Mouse (Mus musculus) frontal cortex, adult 2 months (tissue): ENCODE data around the gene Rab22a. TPM values are rescaled to one million over a fixed set of nuclear protein-coding genes. Genes with fewer than 3 reads are reported as not detected.
"Not testable (repeated sequence)": the region's sequence is repeated elsewhere in the genome, so short reads cannot be mapped to it uniquely, and the experiment has no call there.

ENCODE experiments used
- DNase-seq, 2 experiments: peaks; one replicate each; pipeline ENCODE4 v3.0.0; 2022; ENCODE audit warnings: low spot score in 1 of 2; ENCODE audit errors: extremely low spot score in 1 of 2
- polyA plus RNA-seq: library from polyadenylated mRNA; depleted of rRNA; stranded (reverse); fragments of >200 nt; gene quantifications from 2 replicates; pipeline ENCODE4 v1.2.3, GENCODE M21; 2012

The Rab22a gene
- polyA plus RNA-seq, 1 experiment: 16.4 TPM

- DNase-seq: no peak
Observed at GRCm38 (mm10) chr2:173714620-173715218, 55.2 kb downstream of the Rab22a start.

- DNase-seq: no peak
Observed at GRCm38 (mm10) chr2:173716966-173717365, 57.4 kb downstream of the Rab22a start.

- not testable (repeated sequence) for DNase-seq
Observed at GRCm38 (mm10) chr2:173719115-173719514, 59.6 kb downstream of the Rab22a start, which contains the start of gene 1700010B08Rik. Gene 1700010B08Rik (plus strand): TSS chr2:173719415.

- DNase-seq: no peak
Observed at GRCm38 (mm10) chr2:173722251-173722857, 62.8 kb downstream of the Rab22a start.

GRCm38 (mm10) chr2:173724382-173724781 lies 64.8 kb downstream of the Rab22a start:
- DNase-seq: no peak

- no peak for DNase-seq
Observed at GRCm38 (mm10) chr2:173724940-173725807, 65.6 kb downstream of the Rab22a start.

GRCm38 (mm10) chr2:173725819-173726218 lies 66.3 kb downstream of the Rab22a start:
- DNase-seq: no peak

GRCm38 (mm10) chr2:173730444-173730966 lies 70.9 kb downstream of the Rab22a start:
- DNase-seq: peak in 1 of 2 experiments; percentile 16

- DNase-seq: no peak
Observed at GRCm38 (mm10) chr2:173734426-173734825, 74.9 kb downstream of the Rab22a start.

GRCm38 (mm10) chr2:173737222-173737989 lies 77.8 kb downstream of the Rab22a start, which contains the start of gene Vapb:
Gene Vapb (plus strand): TSS chr2:173737511.
- DNase-seq: peak; percentile 96 to 100

GRCm38 (mm10) chr2:173738232-173738631 lies 78.7 kb downstream of the Rab22a start:
- DNase-seq: no peak

GRCm38 (mm10) chr2:173739107-173739506 lies 79.5 kb downstream of the Rab22a start:
- no peak for DNase-seq

- DNase-seq: no peak
Observed at GRCm38 (mm10) chr2:173742090-173742489, 82.5 kb downstream of the Rab22a start.

- DNase-seq: no peak
Observed at GRCm38 (mm10) chr2:173742744-173743143, 83.2 kb downstream of the Rab22a start.

- DNase-seq: no peak
Observed at GRCm38 (mm10) chr2:173744070-173744815, 84.7 kb downstream of the Rab22a start.

- DNase-seq: no peak
Observed at GRCm38 (mm10) chr2:173748961-173749659, 89.5 kb downstream of the Rab22a start.

GRCm38 (mm10) chr2:173755433-173756144 lies 96.0 kb downstream of the Rab22a start:
- DNase-seq: no peak
